8 mouse cellular contexts compared by ENCODE assay signal in genomic region chr8:109961693-109962367, GRCm38 (mm10). TPM values are rescaled to one million over a fixed set of nuclear protein-coding genes. Genes with fewer than 3 reads are reported as not detected.
DNase-seq lines count a peak whose midpoint lies in the region; ATAC-seq lines count a peak whose summit lies in the region.

Marveld3 (minus strand) TSS chr8:109962203.

- H3K4me3 ChIP-seq in hindbrain, embryonic 10.5 days, result peak within 1 kb of the TSS; percentile 60
- peak within 1 kb of the TSS; percentile 41 for H3K4me3 ChIP-seq in limb, embryonic 13.5 days
- H3K4me3 ChIP-seq in midbrain, embryonic 15.5 days, result peak within 1 kb of the TSS; percentile 42

- no peak within 1 kb of the TSS for H3K9ac ChIP-seq in limb, embryonic 13.5 days
- no peak within 1 kb of the TSS for H3K9ac ChIP-seq in midbrain, embryonic 15.5 days

- peaks cover 58% of the 10 kb centered on the region for H3K27me3 ChIP-seq in hindbrain, embryonic 10.5 days (ENCODE audit: insufficient read depth, poor library complexity, severe bottlenecking)
- H3K27me3 ChIP-seq in limb, embryonic 13.5 days, result peaks cover 49% of the 10 kb centered on the region
- H3K27me3 ChIP-seq in midbrain, embryonic 15.5 days (replicated peaks), result peaks cover 16% of the 10 kb centered on the region

- intact Hi-C loops in left cerebral cortex, postnatal 4 days (cut with DNase I), result no loop called here
- intact Hi-C loops in left cerebral cortex, postnatal 25 days (cut with DNase I), result no loop called here

- H3K4me2 ChIP-seq in limb, embryonic 13.5 days (replicated peaks), result peak within 1 kb of the TSS; percentile 70
- peak within 1 kb of the TSS; percentile 60 for H3K4me2 ChIP-seq in midbrain, embryonic 15.5 days

- H3K9me3 ChIP-seq in hindbrain, embryonic 10.5 days, result no peaks in the 10 kb centered on the region
- H3K9me3 ChIP-seq in limb, embryonic 13.5 days, result no peaks in the 10 kb centered on the region
- H3K9me3 ChIP-seq in midbrain, embryonic 15.5 days, result no peaks in the 10 kb centered on the region

- no peaks in the 10 kb centered on the region for H3K36me3 ChIP-seq in hindbrain, embryonic 10.5 days
- no peaks in the 10 kb centered on the region for H3K36me3 ChIP-seq in limb, embryonic 13.5 days
- no peaks in the 10 kb centered on the region for H3K36me3 ChIP-seq in midbrain, embryonic 15.5 days (replicated peaks)

- 2% methylated on average over 64 of the region's 64 CpGs for whole genome bisulfite sequencing in hindbrain, embryonic 10.5 days
- 4% methylated on average over 64 of the region's 64 CpGs for WGBS in limb, embryonic 13.5 days
- 1% methylated on average over 64 of the region's 64 CpGs for WGBS in midbrain, embryonic 15.5 days

- H3K27ac ChIP-seq in hindbrain, embryonic 10.5 days, result peak within 1 kb of the TSS; percentile 71
- H3K27ac ChIP-seq in limb, embryonic 13.5 days, result no peak within 1 kb of the TSS
- H3K27ac ChIP-seq in midbrain, embryonic 15.5 days, result no peak within 1 kb of the TSS

- peaks cover 33% of the 10 kb centered on the region for H3K4me1 ChIP-seq in hindbrain, embryonic 10.5 days (replicated peaks)
- peaks cover 26% of the 10 kb centered on the region for H3K4me1 ChIP-seq in limb, embryonic 13.5 days
- peaks cover 14% of the 10 kb centered on the region for H3K4me1 ChIP-seq in midbrain, embryonic 15.5 days

- no peak for ATAC-seq in limb, embryonic 13.5 days (ENCODE audit: low FRiP score, low read depth)
- ATAC-seq in midbrain, embryonic 15.5 days (replicated peaks), result 0 out of 2 replicates have a peak, but pooled peaks have one; percentile 52

- DNase-seq in left cerebral cortex, postnatal 4 days, result peak; percentile 55
- no peak for DNase-seq in left cerebral cortex, postnatal 25 days (ENCODE audit: low spot score in 2 of 2)
- peak; percentile 57 for DNase-seq in embryo, embryonic 10.5 days (ENCODE audit: low spot score)
- DNase-seq in hindbrain, embryonic 10.5 days (ENCODE audit: low spot score), result peak; percentile 64
- DNase-seq in thymus, postnatal 0 days (ENCODE audit: low spot score), result peak; percentile 50
- no peak for DNase-seq in frontal cortex, postnatal 14 days (ENCODE audit: low spot score in 2 of 2)

RNA-seq across cellular contexts. Expression of gene Marveld3, which starts in this region (rescaled TPM):
- total RNA-seq in left cerebral cortex, postnatal 4 days (2021), result under 1 TPM; 0.18 to 0.24 TPM
- total RNA-seq in left cerebral cortex, postnatal 25 days (2021), result not detected
- polyA plus RNA-seq in hindbrain, embryonic 10.5 days (2016; fragmentation: Nextera tagmentation; extraction: Ambion mirVana), result 0.81 and 1.9 TPM in 2 replicates
- polyA plus RNA-seq in limb, embryonic 13.5 days (2015; fragmentation: Nextera tagmentation; extraction: Ambion mirVana), result 0.97 and 1.4 TPM in 2 replicates
- 2.1 and 2.8 TPM in 2 replicates for polyA plus RNA-seq in midbrain, embryonic 15.5 days (2015; fragmentation: Nextera tagmentation; extraction: Ambion mirVana)
- polyA plus RNA-seq in thymus, postnatal 0 days (2015; fragmentation: Nextera tagmentation; extraction: Ambion mirVana), result 0.44 and 0.73 TPM in 2 replicates

Comparison
In these comparisons a context has a peak if more than half of its experiments do, and no peak if none do; other contexts are left out.
1. Peak in DNase-seq in left cerebral cortex, postnatal 4 days; RNA of the gene not detected or under 1 TPM.
2. Peak in DNase-seq in thymus, postnatal 0 days; RNA of the gene not detected or under 1 TPM.
3. DNase-seq: peak in embryo, embryonic 10.5 days (single experiment) and hindbrain, embryonic 10.5 days (single experiment); none in left cerebral cortex, postnatal 25 days (0 of 2) and frontal cortex, postnatal 14 days (0 of 2).
4. Peak in every context shown above with its lines, with median percentiles within 50 percentile points of each other: H3K4me3 ChIP-seq.